Mouse (Mus musculus) hindbrain, embryonic 15.5 days (tissue): ENCODE results near the gene Zfc3h1. TPM values are rescaled to one million over a fixed set of nuclear protein-coding genes. Genes with fewer than 3 reads are reported as not detected.

Experiments used
- ATAC-seq: fragments of 200-750 bp; cut with Nextera tagmentation; 2 replicates; pipeline ENCODE4 v1.8.0; 2017; ENCODE audit warnings: low read depth, moderate number of reproducible peaks, moderate TSS enrichment; ENCODE audit not compliant: low FRiP score
- H3K27ac ChIP-seq: fragments of 300-500 bp; sonication (generic); replicated peaks from 2 replicates; pipeline ENCODE4 v1.5.1; 2015; ENCODE audit warnings: mild to moderate bottlenecking, inconsistent platforms
- H3K27me3 ChIP-seq: fragments of 300-500 bp; sonication (generic); 2 replicates; pipeline ENCODE4 v1.6.1; 2015; ENCODE audit warnings: control low read depth, inconsistent platforms
- H3K36me3 ChIP-seq: fragments of 300-500 bp; sonication (generic); 2 replicates; pipeline ENCODE4 v1.6.1; 2015; ENCODE audit warnings: control low read depth, inconsistent platforms
- H3K4me1 ChIP-seq: fragments of 300-500 bp; sonication (generic); replicated peaks from 2 replicates; pipeline ENCODE4 v1.6.1; 2015; ENCODE audit warnings: control low read depth, inconsistent platforms
- H3K4me2 ChIP-seq: fragments of 300-500 bp; sonication (generic); 2 replicates; pipeline ENCODE4 v1.6.1; 2015; ENCODE audit warnings: moderate library complexity, mild to moderate bottlenecking, inconsistent platforms
- H3K4me3 ChIP-seq: fragments of 300-500 bp; sonication (generic); 2 replicates; pipeline ENCODE4 v1.5.1; 2015; ENCODE audit warnings: mild to moderate bottlenecking, inconsistent platforms
- H3K9ac ChIP-seq: fragments of 300-500 bp; sonication (generic); 2 replicates; pipeline ENCODE4 v1.6.1; 2015; ENCODE audit warnings: inconsistent platforms
- H3K9me3 ChIP-seq: fragments of 300-500 bp; sonication (generic); 2 replicates; pipeline ENCODE4 v1.6.1; 2016; ENCODE audit warnings: control low read depth, inconsistent platforms
- WGBS: fragments of 180-500 bp; shearing (Covaris S2); methylation state at CpG from one replicate; pipeline ENCODE4 v1.1.7; 2015; 5-methylcytosine and 5-hydroxymethylcytosine counted together
- polyA plus RNA-seq: library from polyadenylated mRNA; unstranded; fragments of >200 nt; fragmentation: Nextera tagmentation; extraction: Ambion mirVana; gene quantifications from 2 replicates; pipeline ENCODE4 v1.2.1, GENCODE M21; 2015

Zfc3h1 gene
- polyA plus RNA-seq, 1 experiment from 2014 or later = 15.7 TPM

DNA sequence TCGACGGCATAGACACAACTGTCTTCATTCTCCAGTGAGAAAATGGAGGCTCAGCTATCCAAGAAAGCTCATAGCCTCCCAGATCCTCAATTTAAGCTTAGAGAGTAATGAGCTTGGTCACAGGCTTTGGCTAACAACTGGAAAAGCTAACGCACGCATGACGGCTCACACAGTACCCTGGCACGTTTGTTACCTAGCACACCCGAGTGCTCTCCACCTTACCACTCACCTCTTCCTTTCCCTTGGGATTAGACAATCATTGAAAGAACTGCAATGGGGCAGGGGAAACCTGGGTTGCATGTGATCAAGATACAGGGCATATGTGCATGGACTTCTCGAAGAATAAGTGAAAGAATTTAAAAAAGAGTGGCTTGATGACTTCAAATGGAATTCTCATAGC is 83.2 kb downstream of the Zfc3h1 start:
- Histone ChIP-seq H3K4me2 (no peak overlapping the region), H3K27ac (no peak overlapping the region), H3K4me3 (no peak overlapping the region), H3K36me3 (no peaks in the 10 kb centered on the region), H3K27me3 (no peaks in the 10 kb centered on the region), H3K9me3 (no peaks in the 10 kb centered on the region), H3K9ac (no peak overlapping the region), H3K4me1 (0 out of 2 replicates have a peak, but pooled peaks cover 5% of the 10 kb centered on the region)
- no peak for ATAC-seq
- WGBS = 82% methylated on average over 8 of the region's 8 CpGs

DNA sequence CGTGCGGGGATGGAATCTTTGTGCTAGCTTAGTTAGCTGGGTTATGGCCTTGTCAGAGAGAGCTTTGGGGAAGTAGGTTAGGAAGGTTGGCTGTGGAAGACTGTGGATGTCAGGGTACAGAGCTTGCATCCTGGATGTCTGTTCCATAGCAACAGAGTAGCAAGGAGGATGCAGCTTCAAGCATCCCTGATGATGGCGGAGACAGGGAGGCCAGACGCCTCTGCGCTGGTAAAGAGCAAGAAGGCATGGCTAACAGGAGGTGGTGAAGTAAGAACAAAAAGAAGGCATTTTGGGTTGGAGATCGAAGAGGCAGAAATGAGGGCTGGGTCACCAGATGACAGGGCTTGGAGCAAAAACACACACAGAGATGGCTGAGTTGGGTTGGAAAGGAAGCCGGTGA is 83.9 kb downstream of the Zfc3h1 start:
- Histone ChIP-seq H3K27ac (0 out of 2 replicates have a peak overlapping the region, but pooled peaks have one; percentile 10), H3K4me3 (no peak overlapping the region), H3K9me3 (no peaks in the 10 kb centered on the region), H3K4me2 (no peak overlapping the region), H3K4me1 (0 out of 2 replicates have a peak, but pooled peaks cover 5% of the 10 kb centered on the region), H3K36me3 (no peaks in the 10 kb centered on the region), H3K27me3 (no peaks in the 10 kb centered on the region), H3K9ac (no peak overlapping the region)
- 32% methylated on average over 7 of the region's 7 CpGs for whole genome bisulfite sequencing
- ATAC-seq = no peak; the same call in 1 of the 2 replicates

DNA sequence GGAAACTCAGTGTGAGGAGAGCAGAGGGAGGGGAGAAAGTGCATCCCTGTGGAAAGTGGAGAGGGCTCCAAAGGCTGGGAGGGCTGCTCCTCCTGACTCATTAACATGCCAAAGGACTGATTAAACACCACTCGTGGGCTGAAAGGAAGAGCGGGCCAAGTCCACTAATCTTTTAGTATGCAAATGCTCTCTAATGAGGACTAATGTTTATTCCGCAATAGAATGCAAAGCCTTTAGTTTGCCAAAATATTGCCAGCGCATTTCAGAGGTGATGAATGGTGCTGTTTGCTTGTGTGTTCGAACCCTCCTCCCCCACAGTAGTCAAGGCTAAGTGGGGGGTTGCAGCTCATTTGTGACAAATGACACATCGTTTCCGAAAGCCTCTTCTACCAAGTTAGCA is 84.3 kb downstream of the Zfc3h1 start:
- peak; percentile 93 for ATAC-seq
- 13% methylated on average over 7 of the region's 7 CpGs for WGBS
- Histone ChIP-seq H3K9ac (no peak overlapping the region), H3K27me3 (no peaks in the 10 kb centered on the region), H3K4me2 (no peak overlapping the region), H3K36me3 (no peaks in the 10 kb centered on the region), H3K27ac (no peak overlapping the region), H3K4me1 (0 out of 2 replicates have a peak, but pooled peaks cover 5% of the 10 kb centered on the region), H3K9me3 (no peaks in the 10 kb centered on the region), H3K4me3 (no peak overlapping the region)

DNA sequence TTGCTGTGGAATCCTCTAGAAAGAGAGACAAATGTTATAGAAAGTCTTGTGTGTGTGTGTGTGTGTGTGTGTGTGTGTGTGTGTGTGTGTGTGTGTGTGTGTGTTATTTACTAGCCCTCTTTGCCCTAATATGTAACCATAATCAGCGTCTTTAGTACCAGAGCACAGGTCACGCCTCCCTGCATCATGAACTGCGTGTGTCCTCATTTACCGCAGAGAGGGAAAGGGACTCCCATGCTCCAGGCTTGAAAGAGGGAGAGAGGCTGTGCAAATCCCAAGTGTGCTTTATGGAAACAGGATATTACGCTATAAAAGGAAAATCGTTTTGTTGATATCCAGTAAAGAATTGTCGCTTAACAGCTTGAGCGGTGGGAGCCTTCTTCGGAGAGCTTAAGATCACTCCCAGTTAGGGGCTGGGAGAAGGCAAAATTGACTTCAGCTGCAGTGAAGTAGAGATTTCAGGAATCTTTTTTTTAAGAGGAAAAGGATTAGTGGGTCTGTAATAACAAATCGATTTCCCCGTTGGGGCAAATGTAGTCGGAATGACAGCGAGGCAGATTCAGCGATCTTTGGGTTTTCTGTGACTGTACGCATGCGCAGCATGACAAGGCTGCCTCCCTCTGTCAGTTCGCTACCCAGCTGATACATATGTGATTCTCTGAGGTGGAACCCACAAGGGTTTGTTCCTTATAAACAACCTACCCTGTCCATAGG is 86.0 kb downstream of the Zfc3h1 start:
- Histone ChIP-seq H3K4me3 (peak overlapping the region; percentile 35), H3K27me3 (no peaks in the 10 kb centered on the region), H3K9ac (peak overlapping the region; percentile 32; the same call in 1 of the 2 replicates), H3K36me3 (no peaks in the 10 kb centered on the region), H3K9me3 (no peaks in the 10 kb centered on the region), H3K4me2 (peak overlapping the region; percentile 48), H3K4me1 (0 out of 2 replicates have a peak, but pooled peaks cover 5% of the 10 kb centered on the region), H3K27ac (peak overlapping the region; percentile 58)
- ATAC-seq = peak; percentile 62; the same call in 1 of the 2 replicates
- 37% methylated on average over 17 of the region's 17 CpGs for WGBS

DNA sequence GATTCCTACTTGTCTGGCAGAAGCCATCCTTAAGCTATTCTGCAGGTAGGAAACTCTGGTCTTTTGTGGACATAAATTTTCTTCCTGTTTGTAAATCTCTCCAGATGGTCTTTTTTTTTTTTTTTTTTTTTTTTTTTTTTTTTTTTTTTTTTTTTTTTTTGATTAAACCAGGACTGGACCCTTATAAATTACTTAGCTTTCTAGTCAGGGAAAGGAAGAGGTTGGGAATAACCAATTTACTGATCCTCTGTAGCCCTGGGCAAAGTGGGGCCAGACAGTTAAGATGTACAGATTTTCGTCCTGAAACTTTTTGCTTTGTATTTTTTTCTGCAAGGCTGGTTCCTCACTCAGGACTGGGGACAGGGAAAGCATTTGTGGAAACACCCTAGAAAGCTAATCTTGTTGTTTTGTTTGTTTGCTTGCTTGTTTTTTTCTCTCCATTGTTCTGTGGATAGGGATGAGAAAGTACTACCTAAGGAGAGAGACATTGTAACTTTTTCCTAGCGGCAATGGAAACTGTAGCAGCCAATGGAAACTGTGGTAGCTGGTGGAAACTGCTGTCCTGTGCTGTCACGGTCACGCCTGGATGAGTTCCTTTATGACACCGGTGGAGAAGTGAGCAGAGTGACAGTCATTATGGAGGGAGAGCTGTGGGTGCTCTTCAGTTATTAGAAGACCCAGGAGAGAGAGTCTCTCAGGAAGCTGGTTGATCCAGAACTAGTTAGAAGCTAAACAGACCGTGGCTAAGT is 88.6 kb downstream of the Zfc3h1 start:
- ATAC-seq = no peak
- Histone ChIP-seq H3K9me3 (no peaks in the 10 kb centered on the region), H3K9ac (no peak overlapping the region), H3K36me3 (no peaks in the 10 kb centered on the region), H3K27ac (no peak overlapping the region), H3K4me3 (no peak overlapping the region), H3K27me3 (no peaks in the 10 kb centered on the region), H3K4me1 (peaks cover 8% of the 10 kb centered on the region), H3K4me2 (no peak overlapping the region)
- WGBS = 69% methylated on average over 6 of the region's 6 CpGs

DNA sequence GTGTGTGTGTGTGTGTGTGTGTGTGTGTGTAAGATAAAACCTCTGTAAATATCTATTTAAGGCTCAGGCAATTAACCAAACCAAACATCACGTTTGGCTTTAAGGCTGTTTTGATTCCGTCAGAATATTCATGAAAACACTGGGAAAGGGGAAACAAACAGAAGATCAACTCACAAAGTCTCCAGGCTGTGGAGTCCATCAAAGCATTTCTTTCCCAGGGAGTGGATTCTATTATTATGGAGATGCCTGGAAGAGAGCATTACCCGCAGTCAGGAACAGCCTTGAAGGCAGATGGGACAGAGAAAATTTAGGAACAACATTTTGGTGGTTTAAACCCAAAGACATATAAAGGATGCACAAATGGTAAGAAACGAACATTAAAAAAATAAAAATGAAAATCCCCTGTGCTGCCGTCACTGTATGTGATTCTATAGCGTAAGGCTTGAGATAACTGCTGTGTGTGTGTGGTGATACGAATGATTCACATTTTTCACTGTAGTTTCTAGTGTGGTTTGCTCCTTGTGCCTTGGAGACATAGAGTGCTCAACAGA is 90.3 kb downstream of the Zfc3h1 start:
- H3K9ac ChIP-seq = no peak overlapping the region
- no peaks in the 10 kb centered on the region for H3K36me3 ChIP-seq
- H3K9me3 ChIP-seq = no peaks in the 10 kb centered on the region
- peaks cover 12% of the 10 kb centered on the region for H3K4me1 ChIP-seq
- no peaks in the 10 kb centered on the region for H3K27me3 ChIP-seq
- no peak overlapping the region for H3K27ac ChIP-seq
- 42% methylated on average over 7 of the region's 7 CpGs for WGBS
- H3K4me3 ChIP-seq = no peak overlapping the region
- no peak for ATAC-seq
- no peak overlapping the region for H3K4me2 ChIP-seq

DNA sequence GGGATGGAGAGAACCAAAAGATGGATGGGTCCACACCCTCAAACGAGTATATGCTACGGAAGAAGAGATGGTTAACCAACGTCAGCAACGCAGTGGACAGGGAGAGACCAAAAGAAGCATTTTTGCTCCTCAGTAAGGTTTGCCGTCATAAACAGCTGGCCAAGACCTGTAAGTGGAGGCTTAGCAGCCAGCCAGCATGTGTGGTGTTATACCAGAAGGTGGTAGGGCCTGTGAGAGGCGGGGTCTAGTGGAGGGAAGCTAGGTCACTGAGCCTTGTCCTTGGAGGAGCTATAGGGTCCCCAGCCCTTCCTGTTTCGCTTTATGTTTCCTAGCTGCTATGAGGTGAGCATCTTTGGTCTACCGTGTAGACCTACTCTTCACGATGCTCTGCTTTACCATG is 91.7 kb downstream of the Zfc3h1 start:
- no peak overlapping the region for H3K27ac ChIP-seq
- H3K4me1 ChIP-seq = peaks cover 12% of the 10 kb centered on the region
- 91% methylated on average over 9 of the region's 9 CpGs for WGBS
- no peaks in the 10 kb centered on the region for H3K36me3 ChIP-seq
- no peak overlapping the region for H3K4me3 ChIP-seq
- H3K27me3 ChIP-seq = no peaks in the 10 kb centered on the region
- no peaks in the 10 kb centered on the region for H3K9me3 ChIP-seq
- ATAC-seq = no peak
- no peak overlapping the region for H3K4me2 ChIP-seq
- H3K9ac ChIP-seq = no peak overlapping the region

DNA sequence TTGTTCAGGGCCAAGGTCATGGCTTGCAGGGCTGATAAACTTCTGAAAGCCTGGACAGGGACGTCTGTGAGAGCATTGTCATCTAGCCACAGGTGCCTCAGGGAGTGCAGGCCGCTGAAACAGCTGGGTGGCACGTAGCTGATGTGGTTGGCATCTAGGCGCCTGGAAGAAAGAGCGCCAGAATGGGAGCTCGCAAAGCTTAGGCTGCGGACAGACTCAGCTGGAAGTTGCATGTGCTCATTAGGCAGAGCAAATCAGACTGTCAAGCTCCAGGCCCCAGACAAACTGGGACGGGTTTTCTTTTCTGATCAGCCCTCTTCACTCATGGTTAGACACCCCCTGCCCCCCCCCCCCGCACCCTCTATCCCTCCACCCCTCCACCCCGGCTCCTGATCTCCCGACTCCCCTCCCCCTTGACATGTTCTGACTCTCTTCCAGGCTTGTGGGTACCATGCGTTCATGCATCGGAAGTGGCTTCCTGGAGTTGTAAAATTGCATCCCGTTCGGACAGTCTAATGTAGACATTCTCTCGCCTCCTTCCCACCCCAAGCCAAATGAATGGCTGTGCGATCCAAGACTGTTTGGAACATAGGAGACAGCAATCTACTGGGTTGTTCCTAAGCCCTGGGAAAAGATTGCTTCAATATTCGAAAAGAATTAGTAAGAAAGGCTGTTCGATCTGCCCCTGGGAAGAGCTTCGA is 93.8 kb downstream of the Zfc3h1 start:
- H3K4me3 ChIP-seq = peak overlapping the region; percentile 26
- H3K9ac ChIP-seq = 0 out of 2 replicates have a peak overlapping the region, but pooled peaks have one; percentile 26
- H3K27me3 ChIP-seq = no peaks in the 10 kb centered on the region
- H3K36me3 ChIP-seq = no peaks in the 10 kb centered on the region
- WGBS = 10% methylated on average over 20 of the region's 20 CpGs
- H3K4me1 ChIP-seq = peaks cover 12% of the 10 kb centered on the region
- peak overlapping the region; percentile 42 for H3K27ac ChIP-seq
- no peaks in the 10 kb centered on the region for H3K9me3 ChIP-seq
- ATAC-seq = peak; percentile 80
- H3K4me2 ChIP-seq = peak overlapping the region; percentile 53

Other genes with a start within 250 kb of the Zfc3h1 start
- gene Tph2, start 199.9 kb upstream of the Zfc3h1 start, polyA plus RNA-seq = 8.4 and 8.8 TPM in 2 replicates
- 26.1 and 31.7 TPM in 2 replicates for gene Tbc1d15, start 133.5 kb upstream of the Zfc3h1 start, polyA plus RNA-seq
- gene Rab21, start 69.4 kb upstream of the Zfc3h1 start, polyA plus RNA-seq = 11.9 and 13.5 TPM in 2 replicates
- 30.9 and 33.6 TPM in 2 replicates for gene Tmem19, start 22.5 kb upstream of the Zfc3h1 start, polyA plus RNA-seq
- 20.8 and 26.2 TPM in 2 replicates for gene Thap2, start 516 bp upstream of the Zfc3h1 start, polyA plus RNA-seq
- 0.40 and 0.69 TPM in 2 replicates for gene A930009A15Rik, start 185.0 kb downstream of the Zfc3h1 start, polyA plus RNA-seq
- 2.3 and 2.6 TPM in 2 replicates for gene Lgr5, start 202.8 kb downstream of the Zfc3h1 start, polyA plus RNA-seq